Mouse (Mus musculus) embryonic fibroblast, embryonic 13.5 days (primary cell): ENCODE measurements around the gene Yipf2.

Source experiments
- CTCF ChIP-seq: IDR thresholded peaks from 2 replicates; pipeline ENCODE4 v1.5.1; 2011; ENCODE audit warnings: mild to moderate bottlenecking, control low read depth, low read length, moderate library complexity, borderline replicate concordance; ENCODE audit not compliant: insufficient read depth
- POLR2A ChIP-seq: IDR thresholded peaks from 2 replicates; pipeline ENCODE4 v1.6.1; 2011; ENCODE audit warnings: low read depth, mild to moderate bottlenecking, control low read depth, low read length, moderate library complexity

DNA sequence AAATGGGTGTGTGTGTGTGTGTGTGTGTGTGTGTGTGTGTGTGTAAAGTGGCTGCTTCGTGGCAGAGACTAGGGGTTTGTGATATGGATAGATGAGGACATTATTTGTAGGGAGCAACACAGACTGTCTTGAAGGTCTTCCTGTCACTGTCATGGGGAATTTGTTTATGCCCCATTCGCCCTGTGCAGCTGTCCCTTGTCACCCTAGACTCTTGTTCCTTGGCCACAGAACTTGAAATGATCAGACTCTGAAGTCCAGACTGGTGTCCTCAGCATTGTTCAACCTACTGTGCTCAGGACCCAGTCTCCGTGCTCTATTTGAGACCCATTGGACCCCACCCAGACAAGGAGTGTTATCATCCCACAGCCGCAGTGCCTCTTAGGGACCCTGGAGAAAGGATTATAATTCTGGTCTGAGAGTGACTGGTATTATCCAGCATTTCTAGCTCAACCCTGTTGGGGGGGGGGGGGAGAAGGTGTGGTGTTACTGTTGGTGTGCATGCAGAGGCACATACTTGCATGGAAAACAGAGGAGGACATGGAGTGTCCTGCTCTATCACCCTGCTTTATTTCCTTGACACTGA lies 27.5 kb downstream of the Yipf2 start:
- TF ChIP-seq CTCF (no peak), POLR2A (no peak)
